Mouse (Mus musculus): Measurements from ENCODE around the gene Enox1.

The Enox1 gene

GRCm38 (mm10) chr14:77275607-77276006, 119.0 kb downstream of the Enox1 start:
- DNase-seq (ENCODE audit: low read depth) = no peak

DNA sequence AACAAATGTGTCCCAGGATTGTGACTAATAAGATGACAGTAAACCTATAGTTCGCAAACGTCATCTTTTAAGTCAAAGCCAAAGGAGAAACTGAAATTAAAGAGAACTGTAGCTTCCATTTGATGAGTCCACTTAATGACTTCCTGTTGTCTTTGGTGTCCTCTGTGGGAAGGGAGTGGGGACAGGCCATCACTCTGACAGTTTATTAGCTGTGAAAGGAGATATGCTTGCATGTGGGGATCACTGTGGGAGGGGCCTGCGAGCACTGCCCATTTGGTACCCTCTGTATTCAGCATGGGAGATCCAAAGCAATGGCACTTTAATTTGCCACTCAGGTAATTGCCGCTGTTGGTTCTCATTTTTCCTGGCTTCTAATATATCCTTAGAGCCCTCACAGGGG, 122.6 kb downstream of the Enox1 start:
- DNase-seq (ENCODE audit: low read depth) = no peak

- DNase-seq (ENCODE audit: low read depth) = no peak
Measured at GRCm38 (mm10) chr14:77280454-77280853, 123.9 kb downstream of the Enox1 start.

DNA sequence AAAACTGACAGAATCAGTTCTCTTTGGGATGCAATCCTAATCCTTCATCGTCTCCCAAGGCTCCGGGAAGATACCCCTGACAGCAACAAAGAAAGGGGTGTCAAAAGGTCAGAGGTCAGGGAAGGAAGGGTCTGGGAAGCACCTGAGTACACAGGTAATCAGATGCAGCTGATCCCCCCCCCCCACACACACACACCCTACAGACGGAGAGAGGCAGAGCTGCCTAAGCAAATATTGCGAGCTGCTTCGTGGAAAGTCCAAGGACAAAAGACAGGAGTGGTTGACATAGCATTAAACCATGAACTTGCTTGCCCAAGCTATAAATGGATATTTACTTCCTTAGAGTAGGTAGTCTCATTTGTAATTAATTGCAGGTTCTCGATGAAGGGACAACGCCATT, 124.3 kb downstream of the Enox1 start:
- DNase-seq (ENCODE audit: low read depth) = no peak

GRCm38 (mm10) chr14:77283939-77284338, 127.4 kb downstream of the Enox1 start:
- no peak for DNase-seq (ENCODE audit: low read depth)

DNA sequence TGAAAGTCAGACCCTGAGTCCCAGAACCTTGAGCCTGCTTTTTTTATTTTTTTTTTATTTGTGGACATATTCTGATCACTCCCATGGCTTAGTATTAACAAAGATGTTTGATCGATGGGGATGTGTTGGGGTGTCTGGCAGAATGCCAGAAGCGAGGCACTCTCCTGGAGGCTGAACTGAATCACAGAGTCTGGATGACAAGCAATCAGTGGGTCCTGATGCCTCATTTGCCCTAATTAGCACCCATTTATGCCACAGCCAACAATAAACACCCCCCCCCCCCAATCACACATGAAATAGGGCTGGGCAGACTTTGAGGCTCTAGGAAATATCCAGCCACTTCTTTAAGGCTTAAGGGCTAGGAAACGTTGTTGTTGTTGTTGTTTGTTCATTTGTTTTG, 128.9 kb downstream of the Enox1 start:
- DNase-seq (ENCODE audit: low read depth) = no peak

- no peak for DNase-seq (ENCODE audit: low read depth)
Measured at GRCm38 (mm10) chr14:77291756-77292155, 135.2 kb downstream of the Enox1 start.

- no peak for DNase-seq (ENCODE audit: low read depth)
Measured at GRCm38 (mm10) chr14:77297039-77297438, 140.5 kb downstream of the Enox1 start.

DNA sequence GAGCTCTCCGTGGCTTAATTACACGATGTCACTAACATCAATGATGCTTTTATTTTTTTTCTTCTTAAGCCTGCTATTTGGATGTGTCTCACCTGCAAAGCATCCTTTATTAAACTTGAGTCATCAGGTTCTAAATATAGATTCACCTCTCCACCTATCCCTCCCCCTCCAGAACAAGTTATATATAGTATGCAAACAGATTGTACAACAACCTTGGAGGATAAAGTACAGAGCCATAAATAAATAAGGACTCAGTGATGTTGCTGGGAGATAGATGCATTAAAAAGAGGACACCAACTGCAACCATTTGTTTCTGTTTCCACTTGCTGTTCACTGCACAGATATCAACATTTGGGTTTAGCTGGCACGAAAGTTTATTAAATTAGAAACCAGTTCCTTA, 141.8 kb downstream of the Enox1 start:
- DNase-seq (ENCODE audit: low read depth) = no peak

- no peak for DNase-seq (ENCODE audit: low read depth)
Measured at GRCm38 (mm10) chr14:77309571-77309970, 153.0 kb downstream of the Enox1 start.

GRCm38 (mm10) chr14:77311456-77311855, 154.9 kb downstream of the Enox1 start:
- no peak for DNase-seq (ENCODE audit: low read depth)

DNA sequence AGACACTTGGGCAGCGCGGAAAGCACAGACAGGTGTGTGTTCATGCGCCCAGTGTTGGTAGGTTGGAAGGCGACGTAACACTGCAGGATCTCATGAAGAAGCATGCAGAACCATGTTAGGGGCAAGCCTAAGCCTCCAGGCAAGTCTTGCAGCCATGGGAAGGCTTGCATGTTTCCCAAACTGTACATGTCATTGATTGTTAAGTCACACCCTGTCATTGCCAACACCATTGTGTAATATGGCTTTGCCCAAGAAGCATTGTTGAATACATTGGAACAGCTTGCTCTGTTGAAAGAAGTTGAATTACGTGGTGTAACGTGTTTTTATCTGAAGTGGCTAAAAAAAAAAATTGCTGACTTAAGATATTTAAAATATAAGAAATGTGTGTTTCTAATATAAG, 162.8 kb downstream of the Enox1 start:
- DNase-seq (ENCODE audit: low read depth) = no peak

DNA sequence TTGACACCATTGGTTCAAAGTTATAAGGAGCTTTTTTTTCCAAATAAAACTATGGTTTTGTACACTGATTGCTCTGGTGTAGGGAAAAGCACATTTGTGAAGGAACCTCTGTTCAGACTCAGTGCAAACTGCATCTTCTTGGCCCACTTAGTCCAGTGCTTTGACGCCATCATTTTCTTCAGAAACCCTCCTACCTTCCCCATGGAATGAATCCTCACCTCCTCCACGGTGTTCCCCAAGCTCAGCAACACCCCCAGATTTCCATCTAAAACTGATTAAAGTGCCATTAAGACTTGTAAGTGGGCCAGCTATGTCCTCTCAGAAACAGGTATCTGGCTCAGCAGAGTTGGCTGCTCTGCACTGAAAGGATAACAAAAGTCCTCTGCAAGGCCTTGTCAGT, 167.8 kb downstream of the Enox1 start:
- no peak for DNase-seq (ENCODE audit: low read depth)

GRCm38 (mm10) chr14:77327693-77328092, 171.1 kb downstream of the Enox1 start:
- DNase-seq (ENCODE audit: low read depth) = no peak

DNA sequence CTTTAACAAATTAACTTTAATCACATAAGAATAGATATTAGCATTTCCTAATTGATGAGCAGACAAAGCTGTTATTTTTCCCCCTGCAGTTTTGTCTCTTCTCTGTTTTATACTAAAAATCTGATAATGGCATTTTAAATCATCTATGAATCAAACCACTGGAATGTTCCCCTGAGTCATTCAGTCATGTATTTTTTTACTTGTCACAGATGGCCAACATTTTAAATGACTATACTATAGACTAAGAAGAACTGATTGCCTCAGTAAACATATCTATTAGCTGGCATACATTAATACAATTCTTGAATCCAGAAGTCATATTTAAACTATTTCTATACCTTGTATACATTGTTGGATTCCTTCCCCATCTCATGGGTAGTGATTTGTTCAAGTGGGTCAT, 173.2 kb downstream of the Enox1 start:
- no peak for DNase-seq (ENCODE audit: low read depth)

DNA sequence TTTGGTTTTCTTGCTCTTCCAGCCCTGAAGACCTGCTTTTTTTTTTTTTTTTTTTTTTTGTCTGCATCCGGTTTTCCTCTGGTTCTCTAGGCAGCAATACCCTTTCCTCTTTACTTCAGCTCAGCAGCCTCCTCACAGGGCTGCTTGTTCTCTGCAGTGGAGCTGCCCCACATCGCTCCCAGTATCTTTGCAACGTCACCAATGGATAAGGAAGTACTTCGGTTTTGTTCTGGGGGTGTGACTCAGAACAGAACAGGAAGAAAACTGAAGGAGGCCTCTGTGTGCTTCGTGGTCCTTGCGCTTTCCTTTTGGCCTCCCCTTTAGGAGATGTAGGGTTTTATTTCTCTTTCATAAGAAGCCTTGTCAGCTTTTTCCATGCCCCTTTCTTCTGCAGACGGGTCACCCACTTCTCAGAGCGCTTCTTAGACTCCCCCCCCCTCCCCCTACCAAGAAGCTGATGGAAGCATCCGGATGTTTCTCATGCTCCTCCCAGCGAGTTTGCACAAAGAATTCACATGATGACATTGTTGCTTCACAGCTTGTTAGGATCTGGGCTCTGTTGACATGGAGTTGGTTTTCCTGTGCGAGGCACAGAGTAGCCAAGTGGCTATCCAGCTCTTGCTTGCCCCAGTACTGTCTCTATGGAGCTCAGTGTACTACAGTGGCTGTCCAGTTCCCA, 187.2 kb downstream of the Enox1 start:
- no peak for DNase-seq (ENCODE audit: low read depth)

DNA sequence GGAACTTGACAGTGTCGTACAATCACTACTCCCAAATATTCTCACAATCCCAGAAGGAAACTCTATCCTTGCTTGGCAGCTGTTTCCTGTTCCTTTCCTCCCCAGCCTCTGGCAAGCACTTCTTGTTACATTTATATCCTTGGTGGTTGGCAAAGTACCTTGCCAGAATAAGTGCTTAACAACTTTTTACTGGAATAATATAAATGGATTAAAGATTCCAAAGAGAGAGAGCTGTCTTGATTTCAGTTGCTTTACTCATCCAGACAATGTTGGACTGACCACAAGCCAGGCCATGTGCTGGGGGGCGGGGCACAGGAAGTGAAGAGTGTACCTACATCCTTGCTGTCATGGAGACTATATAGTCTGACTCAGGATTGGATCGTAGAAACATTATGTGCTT, 189.7 kb downstream of the Enox1 start:
- DNase-seq (ENCODE audit: low read depth) = no peak

- DNase-seq (ENCODE audit: low read depth) = no peak
Measured at GRCm38 (mm10) chr14:77351803-77352352, 195.3 kb downstream of the Enox1 start.

DNA sequence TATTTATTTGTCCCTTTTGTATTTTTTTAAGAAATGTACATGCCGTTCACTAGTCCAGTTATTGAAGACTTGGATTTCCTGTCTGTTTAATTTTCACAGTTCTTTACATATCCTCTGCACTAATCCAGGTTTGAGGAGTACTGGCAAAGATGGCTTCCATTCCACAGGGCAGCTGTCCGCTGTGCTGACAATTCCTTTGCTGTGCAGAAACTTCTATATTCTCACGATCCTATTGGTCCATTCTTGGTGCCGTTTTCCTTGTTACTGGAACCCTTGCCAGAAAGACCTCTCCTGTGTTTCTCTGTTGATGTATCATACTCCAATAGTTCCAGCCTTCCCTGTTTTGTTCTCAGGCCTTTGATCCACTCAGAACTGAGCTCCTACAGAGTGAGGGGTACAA, 206.1 kb downstream of the Enox1 start:
- DNase-seq (ENCODE audit: low read depth) = no peak

DNA sequence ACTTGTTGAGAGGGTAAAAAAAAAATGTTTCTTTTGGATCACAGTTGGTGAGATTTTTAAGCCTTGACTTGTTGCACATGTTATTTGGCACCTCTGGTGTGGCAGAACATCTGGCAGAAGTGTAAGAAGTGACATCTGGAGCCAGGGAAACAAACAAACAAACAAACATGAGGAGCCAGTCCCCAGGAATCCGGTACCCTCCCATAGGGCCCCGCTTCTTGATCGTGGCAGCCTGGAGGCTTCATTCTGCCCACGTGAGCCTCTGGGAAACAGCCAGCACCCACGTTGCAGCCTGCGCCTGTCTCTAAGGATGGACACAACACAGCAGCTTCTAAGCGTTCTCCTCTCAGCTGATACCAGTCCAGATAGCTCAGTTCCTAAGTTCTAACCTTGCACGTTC, 211.8 kb downstream of the Enox1 start:
- DNase-seq (ENCODE audit: low read depth) = no peak

- DNase-seq (ENCODE audit: low read depth) = no peak
Measured at GRCm38 (mm10) chr14:77369070-77369469, 212.5 kb downstream of the Enox1 start.

- no peak for DNase-seq (ENCODE audit: low read depth)
Measured at GRCm38 (mm10) chr14:77370521-77370920, 214.0 kb downstream of the Enox1 start.

DNA sequence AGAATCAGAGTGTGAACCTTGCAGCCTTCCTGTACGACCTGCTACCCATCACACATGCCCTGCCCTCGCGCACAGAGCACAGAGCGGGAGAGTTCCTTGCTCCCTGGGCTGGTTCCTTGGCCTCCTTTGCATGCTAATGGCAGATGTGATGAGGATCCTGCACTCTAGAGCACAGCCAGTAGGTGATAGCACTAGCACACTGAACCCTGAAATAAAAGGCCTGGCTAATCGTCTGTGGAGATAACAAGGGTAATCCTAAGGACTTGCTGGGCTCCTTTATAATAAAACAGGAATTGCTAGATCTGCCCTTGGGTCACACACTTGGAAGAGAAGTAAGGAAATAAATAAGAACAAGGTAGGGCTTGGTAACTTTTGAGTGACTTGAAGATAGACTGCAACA, 215.4 kb downstream of the Enox1 start:
- DNase-seq (ENCODE audit: low read depth) = no peak

DNA sequence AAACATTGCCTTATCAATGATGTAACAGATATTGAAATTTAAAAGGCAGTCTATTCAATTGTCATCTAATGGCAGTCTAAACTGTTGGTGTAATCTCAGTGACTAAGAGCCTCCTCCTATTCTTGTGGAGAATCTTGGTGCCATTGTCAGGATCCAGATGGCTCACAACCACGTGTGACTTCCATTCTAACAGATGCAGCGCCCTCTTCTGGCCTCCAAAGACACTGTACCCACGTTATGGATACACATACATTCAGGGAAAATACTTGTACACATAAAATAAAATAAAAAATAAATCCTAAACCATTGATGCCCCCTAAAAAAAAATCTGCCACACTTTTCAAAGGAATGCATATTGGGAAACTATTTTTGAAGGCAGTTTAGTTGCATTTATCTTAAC, 216.6 kb downstream of the Enox1 start:
- DNase-seq (ENCODE audit: low read depth) = no peak

Data from c-Kit-positive CD71-positive TER-119-negative erythroid progenitor cells, embryonic 14.5 days (primary cell).